Mouse (Mus musculus) small intestine, adult 2 months (tissue): ENCODE data around the gene Slc1a3.

ENCODE experiments used
- CTCF ChIP-seq: fragments of 200-500 bp; IDR thresholded peaks from 2 replicates; pipeline ENCODE4 v1.5.1; 2012; ENCODE audit warnings: low read depth, mild to moderate bottlenecking, control low read depth, inconsistent platforms, low read length, moderate library complexity, mixed read lengths; ENCODE audit not compliant: insufficient replicate concordance, insufficient read length; ENCODE audit errors: extremely low read depth
- POLR2A ChIP-seq: fragments of 200-500 bp; IDR thresholded peaks from 2 replicates; pipeline ENCODE4 v1.6.1; 2012; ENCODE audit warnings: low read depth, mild to moderate bottlenecking, control low read depth, inconsistent platforms, low read length, moderate library complexity

DNA sequence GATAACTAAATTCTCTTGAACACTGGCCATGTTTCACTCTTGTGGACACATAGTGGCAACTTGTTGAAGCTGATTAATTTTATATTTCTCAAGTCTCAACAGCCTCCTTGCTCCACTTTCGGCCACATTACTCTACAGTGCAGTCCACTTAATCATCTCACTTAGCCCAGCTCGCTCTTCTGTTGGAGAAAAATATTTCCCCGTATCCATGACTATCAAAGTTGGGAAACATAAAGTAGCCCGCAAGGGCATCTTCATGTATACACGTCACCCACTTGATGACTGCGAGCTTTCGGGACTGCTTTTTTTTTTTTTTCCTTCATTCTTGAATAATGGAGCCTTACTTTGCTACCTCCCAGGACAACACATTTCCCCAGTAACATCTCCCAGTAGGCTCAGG is 25.1 kb downstream of the Slc1a3 start:
- TF ChIP-seq CTCF: no peak
- no peak for TF ChIP-seq POLR2A
